Mouse (Mus musculus) spleen, postnatal 4 days (tissue): ENCODE measurements at regions not wholly inside any gene's neighbourhood (a gene's known extent, or its start where the extent isn't known, plus 50 kb on each side); places are given as distances from the start of the nearest gene placed in this dataset.

Source experiments
- DNase-seq, 2 experiments: peaks; one replicate each; pipeline ENCODE4 v3.0.0; 2022; ENCODE audit warnings: low spot score in 2 of 2

DNA sequence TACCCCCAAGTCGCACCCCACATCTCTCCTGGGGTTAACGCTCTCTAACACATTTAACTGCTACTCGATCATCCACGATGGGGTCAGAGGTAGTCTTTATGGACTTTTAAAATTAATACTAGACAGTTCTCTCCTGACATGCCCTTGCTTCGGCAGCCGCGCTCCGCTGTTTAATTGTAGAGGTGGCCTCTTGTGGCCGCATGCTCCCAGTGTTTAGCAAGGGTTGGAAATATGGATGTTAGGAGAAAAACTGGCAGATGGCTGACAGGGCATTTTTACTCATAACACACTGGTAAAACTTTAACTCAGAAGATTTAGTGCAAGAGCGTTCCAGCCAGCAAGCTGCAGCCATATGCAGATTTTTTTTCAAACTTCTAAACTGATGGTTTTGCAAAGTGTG lies 242.7 kb downstream of the Tshz3 start:
- DNase-seq = no peak

- DNase-seq = no peak
Measured at GRCm38 (mm10) chr7:36945024-36945815, 247.3 kb downstream of the Tshz3 start.

GRCm38 (mm10) chr7:36949511-36949910 lies 251.6 kb downstream of the Tshz3 start:
- DNase-seq = no peak

- no peak for DNase-seq
Measured at GRCm38 (mm10) chr7:36955376-36955775, 257.5 kb downstream of the Tshz3 start.

- no peak for DNase-seq
Measured at GRCm38 (mm10) chr7:36958255-36958654, 260.3 kb downstream of the Tshz3 start.

GRCm38 (mm10) chr7:36971772-36972171 lies 273.9 kb downstream of the Tshz3 start:
- no peak for DNase-seq

- no peak for DNase-seq
Measured at GRCm38 (mm10) chr7:36973654-36974320, 275.9 kb downstream of the Tshz3 start.

DNA sequence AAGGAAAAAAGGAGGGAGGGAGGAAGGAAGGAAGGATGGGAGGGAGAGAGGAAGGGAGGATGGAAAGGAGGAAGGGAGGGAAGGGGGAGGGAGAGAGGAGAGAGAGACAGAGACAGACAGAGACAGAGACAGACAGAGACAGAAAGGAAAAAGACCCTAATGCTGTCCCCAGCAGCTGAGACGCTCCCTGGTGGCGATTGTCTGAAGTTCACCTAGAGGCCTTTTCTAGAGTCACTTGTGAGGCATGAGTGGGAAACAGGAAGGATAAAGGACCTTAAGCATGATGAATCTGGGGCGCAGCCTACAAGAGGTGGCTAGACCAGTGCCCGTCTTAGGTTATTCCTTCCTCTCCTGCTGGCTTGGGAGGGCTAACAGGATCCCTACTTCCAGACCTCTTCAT lies 276.7 kb downstream of the Tshz3 start:
- DNase-seq = no peak

- DNase-seq = no peak
Measured at GRCm38 (mm10) chr7:36975475-36975874, 277.6 kb downstream of the Tshz3 start.

- no peak for DNase-seq
Measured at GRCm38 (mm10) chr7:36977819-36978218, 279.9 kb downstream of the Tshz3 start.

GRCm38 (mm10) chr7:36989380-36989779 lies 291.5 kb downstream of the Tshz3 start:
- no peak for DNase-seq

DNA sequence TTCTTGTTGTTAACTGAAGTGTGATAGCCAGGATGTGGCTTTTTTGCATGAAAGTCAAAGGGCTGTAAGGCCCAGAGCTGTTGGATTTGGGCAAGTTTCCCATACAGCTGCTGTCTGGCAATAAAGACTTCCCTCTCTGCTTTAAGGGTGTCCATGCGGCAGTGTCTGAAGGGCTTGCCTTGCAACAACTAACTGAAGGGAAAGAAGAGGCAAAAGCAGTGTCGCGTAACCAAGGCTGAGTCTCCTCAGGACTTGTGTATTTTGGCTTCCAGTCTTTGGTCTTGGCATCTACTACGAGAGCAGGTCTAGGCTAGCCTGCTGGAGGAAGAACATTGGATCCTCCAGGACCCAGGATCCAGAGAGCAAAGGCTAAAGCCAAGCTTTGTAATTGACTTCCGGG lies 306.7 kb downstream of the Tshz3 start:
- no peak for DNase-seq

- DNase-seq = no peak
Measured at GRCm38 (mm10) chr7:37005701-37006100, 307.8 kb downstream of the Tshz3 start.

DNA sequence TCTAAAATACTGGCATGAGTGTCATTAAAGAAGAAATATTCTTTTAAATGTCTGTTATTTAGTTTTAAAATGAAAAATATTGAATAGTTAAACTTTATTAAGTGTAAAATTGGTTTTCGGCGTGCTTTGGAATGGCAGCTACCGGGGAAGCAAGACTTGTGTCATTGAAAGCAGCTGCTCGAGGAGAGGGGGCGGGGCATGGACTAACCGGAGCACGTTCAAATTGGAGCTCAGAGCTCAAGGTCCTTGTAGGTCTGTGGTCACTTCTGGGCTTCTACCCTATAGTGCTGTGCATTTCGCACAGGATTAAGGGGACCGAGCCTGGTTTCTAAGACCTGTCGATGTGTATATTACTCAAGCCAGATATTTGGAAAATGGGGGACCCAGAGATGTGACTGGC lies 309.0 kb downstream of the Tshz3 start:
- DNase-seq = no peak

DNA sequence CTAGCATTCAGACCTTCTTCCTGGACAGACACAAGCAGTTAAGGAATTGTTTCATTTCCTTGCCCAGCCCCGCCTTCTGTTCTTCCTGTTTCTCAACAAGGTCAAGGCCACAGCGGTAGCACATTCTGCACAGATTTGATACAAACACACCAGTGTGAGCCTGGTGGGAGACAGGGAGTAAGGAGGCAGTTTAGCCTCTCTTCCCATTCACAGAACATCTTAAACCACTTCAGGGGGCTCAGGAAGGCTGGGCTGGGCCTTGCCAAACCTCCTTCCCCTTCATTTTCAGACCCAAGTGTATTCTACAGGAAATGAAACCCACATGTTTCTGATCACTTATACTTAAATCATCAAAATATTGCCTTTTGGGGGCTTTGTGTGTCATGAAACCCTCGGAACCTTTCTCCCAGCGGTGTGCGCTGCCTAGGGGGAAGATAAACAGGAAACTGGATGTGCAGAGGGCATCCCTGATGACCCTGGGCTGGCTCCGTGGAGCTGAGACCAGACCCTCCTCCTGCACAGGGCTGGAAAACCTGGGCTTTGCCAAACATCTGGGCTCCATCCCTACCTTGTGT lies 313.3 kb downstream of the Tshz3 start:
- no peak for DNase-seq

GRCm38 (mm10) chr7:37020078-37020477 lies 322.2 kb downstream of the Tshz3 start:
- DNase-seq = no peak

DNA sequence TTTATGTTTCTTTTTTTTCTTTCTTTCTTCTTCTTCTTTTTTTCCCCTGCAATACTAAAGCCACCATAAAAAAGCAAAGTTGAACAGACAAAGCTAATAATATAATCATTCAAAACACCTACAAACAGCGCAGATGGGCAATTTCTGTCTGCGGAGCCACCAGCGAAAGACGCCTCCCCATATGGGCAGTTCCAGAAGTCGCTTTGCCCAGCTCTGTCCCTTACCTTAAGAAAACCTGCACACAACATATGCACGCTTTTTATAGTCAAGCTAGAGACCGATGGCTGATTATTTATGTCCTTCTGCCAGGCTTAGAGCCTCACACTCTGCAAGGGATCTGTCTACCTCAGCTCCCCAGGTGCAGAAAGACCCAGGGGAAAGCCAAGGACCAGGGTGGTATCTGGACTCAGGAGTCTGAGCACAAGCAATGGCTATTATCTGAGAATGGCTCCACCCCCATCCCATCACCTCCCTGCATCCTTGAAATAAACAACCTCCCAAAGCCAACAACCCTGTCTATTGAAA lies 326.6 kb downstream of the Tshz3 start:
- DNase-seq = no peak

DNA sequence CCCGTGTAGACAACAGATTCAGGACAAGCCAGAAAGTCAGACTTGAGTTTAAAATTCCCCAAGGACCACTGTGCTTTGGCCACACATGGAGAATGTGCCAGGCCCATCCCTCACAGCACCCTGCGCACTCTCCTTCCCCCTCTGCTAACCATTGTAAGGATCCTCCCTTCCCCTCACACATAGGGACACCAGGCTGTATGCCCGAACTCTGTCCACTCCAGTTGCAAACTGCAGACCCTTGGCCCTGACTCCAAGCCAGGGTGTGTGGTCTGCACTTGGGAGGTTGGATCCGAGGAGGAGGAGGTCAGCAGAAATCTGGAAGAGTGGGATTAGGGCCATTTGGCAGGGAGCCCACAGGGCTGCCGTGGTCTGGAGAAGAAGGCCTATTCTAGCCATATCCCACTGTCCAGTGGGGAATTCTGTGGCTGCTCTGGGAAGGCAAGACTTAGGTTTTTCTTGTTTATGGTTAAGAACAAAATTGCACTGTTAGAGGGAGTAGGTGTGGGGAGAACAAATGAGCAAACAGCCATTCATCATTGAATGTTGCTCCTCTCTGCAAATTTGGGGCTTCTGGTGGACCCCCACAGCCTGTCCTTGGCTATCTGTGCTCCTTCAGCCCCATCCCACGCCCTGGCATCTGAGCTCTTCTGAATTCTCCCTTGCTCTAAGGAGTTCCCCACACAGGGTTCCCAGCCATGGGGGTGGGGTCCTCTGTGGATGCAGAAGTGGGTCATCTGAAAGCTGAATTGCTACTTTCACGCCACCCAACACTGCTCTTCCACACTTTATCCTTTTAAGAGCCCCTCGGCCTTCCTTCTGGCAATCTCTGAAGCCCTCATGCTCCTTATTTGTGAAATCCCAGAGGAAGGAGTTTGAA lies 366.9 kb downstream of the Tshz3 start:
- no peak for DNase-seq

GRCm38 (mm10) chr7:37077698-37078097 lies 379.8 kb downstream of the Tshz3 start:
- no peak for DNase-seq

GRCm38 (mm10) chr7:37078140-37078539 lies 380.2 kb downstream of the Tshz3 start:
- DNase-seq = no peak

GRCm38 (mm10) chr7:37089726-37090125 lies 391.8 kb downstream of the Tshz3 start:
- DNase-seq = no peak

DNA sequence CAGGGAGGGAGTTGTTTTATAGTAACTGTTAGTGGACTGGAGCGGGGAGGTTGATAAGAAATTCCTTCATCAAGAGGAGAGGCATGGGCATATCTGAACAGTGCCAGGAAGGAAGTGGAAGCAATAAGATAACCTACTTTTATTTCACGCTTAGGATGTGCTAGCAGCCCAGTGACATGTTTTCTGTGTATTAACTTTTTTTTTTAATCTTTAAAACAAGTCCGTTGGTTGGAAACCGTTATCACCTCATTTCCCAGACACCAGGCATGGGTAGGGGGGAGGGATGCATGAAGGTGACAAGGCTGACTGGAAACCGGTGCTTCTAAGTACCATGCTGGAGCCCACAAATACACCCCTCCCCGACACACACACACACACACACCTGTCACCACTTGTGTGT lies 394.7 kb downstream of the Tshz3 start:
- no peak for DNase-seq
